Mouse (Mus musculus) heart, embryonic 12.5 days (tissue): ENCODE results near the gene Slc25a12. TPM values are rescaled to one million over a fixed set of nuclear protein-coding genes. Genes with fewer than 3 reads are reported as not detected.

Source experiments
- ATAC-seq: fragments of 200-750 bp; cut with Nextera tagmentation; 2 replicates; pipeline ENCODE4 v1.8.0; 2017; ENCODE audit warnings: moderate TSS enrichment, moderate library complexity; ENCODE audit not compliant: insufficient number of reproducible peaks, low FRiP score
- H3K27ac ChIP-seq: fragments of 300-500 bp; sonication (generic); 2 replicates; pipeline ENCODE4 v1.5.1; 2016; ENCODE audit warnings: mild to moderate bottlenecking, moderate library complexity; ENCODE audit not compliant: poor library complexity, severe bottlenecking
- H3K27me3 ChIP-seq: fragments of 300-500 bp; sonication (generic); replicated peaks from 2 replicates; pipeline ENCODE4 v1.6.1; 2016; ENCODE audit warnings: mild to moderate bottlenecking, moderate library complexity
- H3K36me3 ChIP-seq: fragments of 300-500 bp; sonication (generic); 2 replicates; pipeline ENCODE4 v1.6.1; 2016; ENCODE audit warnings: mild to moderate bottlenecking, moderate library complexity
- H3K4me1 ChIP-seq: fragments of 300-500 bp; sonication (generic); replicated peaks from 2 replicates; pipeline ENCODE4 v1.6.1; 2016; ENCODE audit warnings: mild to moderate bottlenecking
- H3K4me2 ChIP-seq: fragments of 300-500 bp; sonication (generic); 2 replicates; pipeline ENCODE4 v1.6.1; 2016; ENCODE audit warnings: mild to moderate bottlenecking, moderate library complexity
- H3K4me3 ChIP-seq: fragments of 300-500 bp; sonication (generic); 2 replicates; pipeline ENCODE4 v1.5.1; 2016; ENCODE audit warnings: mild to moderate bottlenecking
- H3K9ac ChIP-seq: fragments of 300-500 bp; sonication (generic); 2 replicates; pipeline ENCODE4 v1.6.1; 2016; ENCODE audit warnings: mild to moderate bottlenecking, moderate library complexity
- H3K9me3 ChIP-seq: fragments of 300-500 bp; sonication (generic); replicated peaks from 2 replicates; pipeline ENCODE4 v1.6.1; 2016; ENCODE audit warnings: mild to moderate bottlenecking, moderate library complexity
- WGBS: fragments of 180-500 bp; shearing (Covaris S2); methylation state at CpG from one replicate; pipeline ENCODE4 v1.1.7; 2016; 5-methylcytosine and 5-hydroxymethylcytosine counted together
- polyA plus RNA-seq: library from polyadenylated mRNA; unstranded; fragments of >200 nt; fragmentation: Nextera tagmentation; extraction: Ambion mirVana; gene quantifications from 2 replicates; pipeline ENCODE4 v1.2.1, GENCODE M21; 2016

The Slc25a12 gene
- polyA plus RNA-seq, 1 experiment from 2014 or later, result 92.1 TPM

DNA sequence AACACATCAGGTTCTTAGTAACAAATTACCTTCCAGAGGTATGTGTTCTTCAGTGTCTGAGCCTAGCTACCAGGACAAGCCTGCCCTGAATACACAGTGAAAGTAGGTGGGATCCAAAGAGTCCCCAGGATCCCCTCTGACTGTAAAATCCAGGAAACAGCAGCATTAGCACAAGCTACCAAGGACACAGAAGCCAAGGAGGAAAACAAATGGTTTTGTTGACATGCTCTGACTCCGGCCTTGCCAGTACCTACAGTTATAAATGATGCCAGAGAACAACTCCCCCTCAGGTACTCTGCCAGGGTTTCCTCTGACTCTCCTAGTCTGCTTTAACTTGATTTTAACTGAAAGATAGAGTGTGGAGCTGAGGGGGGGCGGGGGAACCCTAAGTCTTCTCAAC is 18.0 kb downstream of the Slc25a12 start:
- 83% methylated on average over 2 of the region's 2 CpGs for WGBS
- ATAC-seq, result no peak

GRCm38 (mm10) chr2:71347732-71348490 is 19.6 kb downstream of the Slc25a12 start:
- no peak overlapping the region for H3K4me2 ChIP-seq
- 92% methylated on average over 20 of the region's 20 CpGs for WGBS
- no peaks in the 10 kb centered on the region for H3K27me3 ChIP-seq
- ATAC-seq, result no peak
- no peak overlapping the region for H3K4me3 ChIP-seq
- H3K9me3 ChIP-seq, result no peaks in the 10 kb centered on the region
- H3K9ac ChIP-seq, result no peak overlapping the region
- H3K27ac ChIP-seq, result no peak overlapping the region
- H3K36me3 ChIP-seq, result peaks cover 17% of the 10 kb centered on the region
- H3K4me1 ChIP-seq, result peaks cover 18% of the 10 kb centered on the region

More for the DNA sequence above, 18.0 kb downstream of the Slc25a12 start:
- H3K4me2 ChIP-seq, result no peak overlapping the region
- no peaks in the 10 kb centered on the region for H3K9me3 ChIP-seq
- no peak overlapping the region for H3K4me3 ChIP-seq
- H3K36me3 ChIP-seq, result 0 out of 2 replicates have a peak, but pooled peaks cover 3% of the 10 kb centered on the region
- no peak overlapping the region for H3K9ac ChIP-seq
- no peak overlapping the region for H3K27ac ChIP-seq
- H3K4me1 ChIP-seq, result peaks cover 30% of the 10 kb centered on the region
- no peaks in the 10 kb centered on the region for H3K27me3 ChIP-seq

DNA sequence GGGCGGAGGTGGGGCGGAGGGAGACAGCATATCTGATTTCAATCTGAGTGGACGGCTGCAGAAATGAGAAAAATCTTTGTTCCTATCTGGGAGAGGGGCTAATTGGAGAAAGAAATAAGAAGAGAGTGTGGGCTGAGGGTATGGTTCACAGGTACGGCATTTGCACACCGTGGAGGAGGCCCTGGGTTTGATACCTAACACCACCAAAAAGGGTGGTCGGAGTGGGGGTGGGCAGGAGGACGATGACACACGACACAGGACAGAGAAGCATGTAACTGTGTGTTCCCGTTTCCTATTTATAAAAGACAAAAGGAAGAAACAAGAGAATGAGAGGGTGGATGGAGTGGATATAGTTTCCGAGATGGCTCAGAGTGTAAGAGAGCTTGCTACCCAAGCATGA is 20.4 kb downstream of the Slc25a12 start:
- Histone ChIP-seq H3K4me3 (no peak overlapping the region), H3K4me1 (peaks cover 18% of the 10 kb centered on the region), H3K36me3 (peaks cover 24% of the 10 kb centered on the region), H3K9ac (no peak overlapping the region), H3K9me3 (no peaks in the 10 kb centered on the region), H3K27me3 (no peaks in the 10 kb centered on the region), H3K4me2 (no peak overlapping the region), H3K27ac (no peak overlapping the region)
- ATAC-seq, result no peak
- 81% methylated on average over 10 of the region's 10 CpGs for WGBS

GRCm38 (mm10) chr2:71343884-71344640 is 23.5 kb downstream of the Slc25a12 start:
- ATAC-seq, result no peak
- Histone ChIP-seq H3K4me3 (no peak overlapping the region), H3K9me3 (no peaks in the 10 kb centered on the region), H3K27ac (no peak overlapping the region), H3K4me1 (peaks cover 16% of the 10 kb centered on the region), H3K36me3 (peaks cover 28% of the 10 kb centered on the region), H3K27me3 (no peaks in the 10 kb centered on the region), H3K4me2 (no peak overlapping the region), H3K9ac (no peak overlapping the region)
- WGBS, result 88% methylated on average over 10 of the region's 10 CpGs

- ATAC-seq, result no peak
- no peaks in the 10 kb centered on the region for H3K27me3 ChIP-seq
- H3K4me2 ChIP-seq, result no peak overlapping the region
- H3K36me3 ChIP-seq, result peaks cover 42% of the 10 kb centered on the region
- H3K9ac ChIP-seq, result no peak overlapping the region
- H3K9me3 ChIP-seq, result no peaks in the 10 kb centered on the region
- peaks cover 11% of the 10 kb centered on the region; the same call in 1 of the 2 replicates for H3K4me1 ChIP-seq
- H3K4me3 ChIP-seq, result no peak overlapping the region
- no peak overlapping the region for H3K27ac ChIP-seq
- 57% methylated on average over 5 of the region's 5 CpGs for WGBS
These were observed 27.4 kb downstream of the Slc25a12 start for GRCm38 (mm10) chr2:71340126-71340525.

GRCm38 (mm10) chr2:71338145-71338796 is 29.3 kb downstream of the Slc25a12 start:
- H3K4me1 ChIP-seq, result peaks cover 11% of the 10 kb centered on the region; the same call in 1 of the 2 replicates
- no peak overlapping the region for H3K4me3 ChIP-seq
- no peak overlapping the region for H3K9ac ChIP-seq
- ATAC-seq, result no peak
- WGBS, result 84% methylated on average over 12 of the region's 12 CpGs
- no peak overlapping the region for H3K27ac ChIP-seq
- no peaks in the 10 kb centered on the region for H3K27me3 ChIP-seq
- H3K4me2 ChIP-seq, result no peak overlapping the region
- no peaks in the 10 kb centered on the region for H3K9me3 ChIP-seq
- peaks cover 38% of the 10 kb centered on the region for H3K36me3 ChIP-seq

DNA sequence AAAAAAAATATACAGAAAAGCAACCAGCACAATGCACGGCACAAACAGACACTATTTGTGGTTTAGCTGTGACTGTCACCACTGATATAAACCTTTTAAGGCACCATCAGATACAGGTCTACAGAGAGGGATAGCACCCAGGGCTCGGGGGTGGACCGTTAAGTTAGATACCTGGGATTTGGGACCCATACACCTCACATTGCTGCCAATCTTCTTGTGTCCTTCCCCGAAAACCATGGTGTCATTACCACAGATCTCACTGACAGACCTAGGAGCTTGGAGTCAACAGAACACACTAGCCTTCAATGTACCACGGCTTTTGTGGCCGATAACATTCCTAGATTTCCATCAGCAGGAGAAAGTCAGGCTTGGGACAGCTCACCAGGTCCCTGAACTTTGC is 30.9 kb downstream of the Slc25a12 start:
- WGBS, result 89% methylated on average over 6 of the region's 6 CpGs
- H3K36me3 ChIP-seq, result peaks cover 36% of the 10 kb centered on the region

GRCm38 (mm10) chr2:71336209-71336608 is 31.3 kb downstream of the Slc25a12 start:
- Histone ChIP-seq H3K9me3 (no peaks in the 10 kb centered on the region), H3K4me2 (no peak overlapping the region), H3K4me3 (no peak overlapping the region), H3K27me3 (no peaks in the 10 kb centered on the region), H3K36me3 (peaks cover 39% of the 10 kb centered on the region), H3K9ac (no peak overlapping the region), H3K27ac (no peak overlapping the region), H3K4me1 (peaks cover 11% of the 10 kb centered on the region; the same call in 1 of the 2 replicates)
- WGBS, result 79% methylated on average over 5 of the region's 6 CpGs
- no peak for ATAC-seq

More for the DNA sequence above, 30.9 kb downstream of the Slc25a12 start:
- Histone ChIP-seq H3K4me1 (peaks cover 11% of the 10 kb centered on the region; the same call in 1 of the 2 replicates), H3K9ac (no peak overlapping the region), H3K4me2 (no peak overlapping the region), H3K27me3 (no peaks in the 10 kb centered on the region), H3K4me3 (no peak overlapping the region), H3K27ac (no peak overlapping the region), H3K9me3 (no peaks in the 10 kb centered on the region)
- no peak for ATAC-seq

- 85% methylated on average over 22 of the region's 22 CpGs for WGBS
- H3K4me3 ChIP-seq, result no peak overlapping the region
- no peak overlapping the region for H3K9ac ChIP-seq
- H3K36me3 ChIP-seq, result peaks cover 45% of the 10 kb centered on the region
- no peak for ATAC-seq
- H3K4me2 ChIP-seq, result no peak overlapping the region
- H3K27me3 ChIP-seq, result no peaks in the 10 kb centered on the region
- H3K27ac ChIP-seq, result no peak overlapping the region
- peaks cover under 1% of the 10 kb centered on the region; the same call in 1 of the 2 replicates for H3K4me1 ChIP-seq
- H3K9me3 ChIP-seq, result no peaks in the 10 kb centered on the region
These were observed 33.3 kb downstream of the Slc25a12 start for GRCm38 (mm10) chr2:71333986-71334822.

GRCm38 (mm10) chr2:71329761-71330160 is 37.8 kb downstream of the Slc25a12 start:
- no peaks in the 10 kb centered on the region for H3K9me3 ChIP-seq
- H3K4me3 ChIP-seq, result no peak overlapping the region
- peaks cover 10% of the 10 kb centered on the region; the same call in 1 of the 2 replicates for H3K4me1 ChIP-seq
- ATAC-seq, result no peak
- no peak overlapping the region for H3K9ac ChIP-seq
- H3K27ac ChIP-seq, result no peak overlapping the region
- H3K4me2 ChIP-seq, result no peak overlapping the region
- WGBS, result 86% methylated on average over 3 of the region's 3 CpGs
- no peaks in the 10 kb centered on the region for H3K27me3 ChIP-seq
- peaks cover 39% of the 10 kb centered on the region for H3K36me3 ChIP-seq
